Mouse (Mus musculus) 416B (cell line): ENCODE results near the gene Ptprg.

Experiments used
- DNase-seq: peaks from one replicate; pipeline ENCODE4 v3.0.0; 2011; ENCODE audit warnings: low read depth

Gene Ptprg

DNA sequence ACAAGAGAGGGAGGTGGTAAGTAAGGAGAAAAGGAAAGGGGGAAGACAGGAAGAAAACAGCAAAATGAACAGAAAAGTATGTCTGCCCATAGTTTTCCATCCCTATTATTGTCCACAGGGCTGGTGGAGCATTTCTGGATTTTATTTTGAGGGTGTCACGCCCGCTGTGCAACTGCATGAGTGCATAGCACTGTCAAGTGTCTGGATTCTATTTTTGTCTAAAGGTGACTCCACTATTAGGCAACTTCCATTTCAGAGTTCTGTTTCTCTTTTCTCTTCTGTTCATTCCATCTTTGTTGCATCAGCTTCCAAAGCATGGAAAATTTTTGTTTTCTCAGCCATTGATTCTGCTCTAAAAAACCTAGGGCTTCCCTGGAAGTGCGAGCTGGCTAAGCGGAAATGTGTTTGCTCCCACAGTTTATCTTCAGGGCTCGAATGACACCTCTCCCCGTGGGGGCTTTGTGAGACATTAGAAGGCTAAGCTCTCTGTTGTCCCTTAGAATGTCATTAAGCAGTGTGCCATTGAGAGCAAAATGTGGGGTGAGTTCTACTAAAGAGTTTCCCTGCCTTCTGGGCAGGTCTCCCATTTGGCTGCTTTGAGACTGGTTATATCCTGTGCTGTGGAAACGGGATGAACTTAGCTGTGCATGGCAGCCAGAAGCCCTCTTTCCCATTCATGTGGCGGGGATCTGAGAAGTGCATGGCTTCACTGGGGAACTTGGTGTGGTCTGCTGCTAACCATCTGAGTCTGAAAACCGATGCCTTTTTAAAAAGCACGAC is 330.0 kb downstream of the Ptprg start:
- no peak for DNase-seq

DNA sequence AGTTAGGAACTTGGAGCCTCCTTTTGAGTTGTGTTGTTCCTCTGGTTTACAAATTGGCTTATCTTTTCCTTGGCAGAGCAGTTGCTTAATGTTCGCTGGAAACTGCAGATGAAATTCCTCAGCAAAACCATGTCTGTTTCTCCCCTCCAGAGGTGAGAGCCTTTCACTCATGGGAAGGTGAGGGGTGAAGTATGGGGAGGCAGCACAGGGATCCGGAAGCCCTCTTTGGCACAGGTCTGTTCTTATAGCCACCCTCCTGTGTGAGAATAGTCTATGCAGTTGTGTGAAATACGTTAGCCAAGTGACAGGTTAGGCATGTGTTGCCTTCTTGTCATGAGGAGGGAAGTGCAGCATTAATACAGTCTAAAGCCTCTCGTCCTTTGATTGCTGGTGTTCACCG is 330.7 kb downstream of the Ptprg start:
- no peak for DNase-seq

- no peak for DNase-seq
Measured at GRCm38 (mm10) chr14:11886417-11886816, 333.1 kb downstream of the Ptprg start.

DNA sequence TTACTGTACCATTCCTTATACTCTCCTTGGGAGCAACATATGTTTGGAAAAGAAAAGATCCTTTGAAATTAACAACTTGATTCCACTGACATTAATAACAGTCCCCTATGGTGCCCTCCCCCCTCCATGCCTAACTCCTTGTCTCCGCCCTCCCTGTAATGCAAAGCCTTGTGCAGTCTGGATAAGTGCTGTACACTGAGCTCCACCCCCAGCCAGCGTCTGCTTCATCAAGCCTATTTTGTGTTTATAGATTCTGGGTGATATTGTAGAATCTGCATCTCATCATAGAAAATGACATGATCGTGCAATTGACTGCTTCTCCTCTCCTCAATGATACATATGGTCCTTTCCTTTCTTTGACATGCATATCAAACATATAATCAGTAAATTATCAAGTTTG is 337.6 kb downstream of the Ptprg start:
- no peak for DNase-seq

GRCm38 (mm10) chr14:11892621-11893020 is 339.3 kb downstream of the Ptprg start:
- DNase-seq: no peak

DNA sequence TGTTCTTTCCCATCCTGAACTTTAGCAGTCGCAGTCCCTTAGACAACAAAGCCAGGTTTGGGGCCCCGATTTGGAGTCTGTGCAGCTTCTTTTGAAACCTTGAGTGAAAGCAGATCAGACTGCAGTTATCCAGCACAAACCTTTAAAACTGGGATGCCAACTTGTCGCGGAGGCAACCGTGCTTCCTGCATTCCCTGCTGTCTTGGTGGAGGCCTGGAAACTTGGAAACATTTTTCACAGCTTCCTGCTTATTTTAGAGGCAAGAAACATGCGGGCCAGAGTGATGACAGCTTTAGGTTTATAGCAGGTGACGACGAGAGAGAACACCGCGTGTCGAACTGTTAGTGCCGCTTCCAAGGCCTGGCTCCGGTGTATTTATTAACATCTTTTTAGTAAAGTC is 342.2 kb downstream of the Ptprg start:
- no peak for DNase-seq

DNA sequence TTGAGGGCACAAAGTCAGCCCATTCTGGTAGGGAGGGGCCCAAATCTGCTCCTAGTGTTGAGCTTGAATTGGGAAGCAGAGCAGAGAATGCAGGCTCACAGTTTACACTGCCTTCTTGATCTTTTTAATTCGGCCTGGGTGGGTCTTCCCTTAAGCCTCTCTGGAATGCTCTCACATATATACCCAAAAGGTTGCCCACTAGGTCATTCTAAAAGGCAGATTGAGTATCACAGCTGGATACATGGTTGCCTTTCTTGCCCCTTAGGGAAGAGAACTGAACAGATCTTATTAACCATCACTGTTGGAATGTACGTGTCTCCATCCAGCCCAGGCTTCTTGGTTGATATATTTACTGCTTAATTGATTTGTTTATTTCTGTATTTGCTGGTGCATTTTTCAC is 349.5 kb downstream of the Ptprg start:
- DNase-seq: no peak

DNA sequence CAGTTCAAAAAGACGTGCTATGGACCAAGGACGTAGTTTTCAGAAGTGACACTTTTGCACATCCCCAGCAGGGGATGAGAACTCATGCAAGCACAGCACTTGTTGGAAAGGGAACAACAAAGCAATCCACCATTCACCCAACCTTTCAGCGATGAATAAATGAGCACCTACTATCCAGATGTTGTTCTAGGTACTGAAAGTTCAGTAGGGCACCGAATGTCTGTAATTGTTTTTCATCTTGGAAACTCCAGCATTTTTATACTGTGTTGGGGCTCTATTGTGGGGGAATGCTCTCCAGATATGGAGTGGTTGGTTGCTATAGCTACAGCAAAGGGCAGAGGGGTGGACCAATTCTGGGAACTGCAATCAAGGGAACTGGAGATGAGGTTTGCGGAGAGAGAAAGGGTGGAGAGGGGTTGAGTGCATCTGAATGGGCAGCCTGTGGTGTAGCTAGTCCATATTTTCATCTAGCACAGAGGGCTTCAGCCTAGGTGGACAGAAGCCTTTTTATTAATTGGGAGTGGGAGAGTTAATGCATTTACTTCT is 352.9 kb downstream of the Ptprg start:
- no peak for DNase-seq

GRCm38 (mm10) chr14:11912253-11912652 is 358.9 kb downstream of the Ptprg start:
- DNase-seq: no peak

DNA sequence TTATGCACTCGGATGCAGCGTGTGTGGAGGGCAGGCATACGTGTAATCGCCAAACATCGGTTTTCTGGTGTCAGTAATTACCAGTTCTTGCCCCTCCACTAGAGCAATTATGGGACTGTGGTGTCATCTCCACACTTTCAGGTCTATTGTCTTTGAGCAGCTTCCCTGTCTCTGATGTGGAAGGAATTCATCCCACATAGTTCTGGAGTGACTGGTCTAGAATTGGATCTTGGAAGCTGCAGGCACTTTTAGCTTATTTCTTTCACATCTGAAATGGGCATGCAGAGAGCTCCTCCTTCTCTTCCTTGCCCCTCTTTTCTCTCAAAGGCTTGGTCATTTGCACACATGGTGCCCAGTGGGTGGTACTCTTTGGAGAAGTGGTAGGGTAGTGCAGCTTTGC is 363.9 kb downstream of the Ptprg start:
- DNase-seq: no peak

DNA sequence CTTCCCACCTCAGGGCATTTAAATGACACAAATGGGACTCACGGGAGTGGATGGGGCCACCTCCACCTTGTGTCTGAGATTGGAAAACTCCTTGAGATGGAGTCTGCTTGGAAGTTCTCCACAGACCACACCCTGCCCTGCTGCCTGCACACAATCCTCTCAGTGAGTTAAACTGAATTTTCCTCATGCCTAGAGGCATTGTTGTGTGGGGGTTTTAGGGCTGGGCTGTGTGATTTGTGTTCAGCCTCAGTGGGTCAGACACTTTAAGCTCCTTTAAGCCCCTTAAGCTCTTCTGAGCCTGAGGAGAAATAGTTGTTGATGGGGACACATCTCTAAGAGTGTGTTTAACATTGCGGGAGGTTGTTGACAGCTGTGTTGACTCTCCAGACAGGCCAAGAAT is 375.2 kb downstream of the Ptprg start:
- no peak for DNase-seq

DNA sequence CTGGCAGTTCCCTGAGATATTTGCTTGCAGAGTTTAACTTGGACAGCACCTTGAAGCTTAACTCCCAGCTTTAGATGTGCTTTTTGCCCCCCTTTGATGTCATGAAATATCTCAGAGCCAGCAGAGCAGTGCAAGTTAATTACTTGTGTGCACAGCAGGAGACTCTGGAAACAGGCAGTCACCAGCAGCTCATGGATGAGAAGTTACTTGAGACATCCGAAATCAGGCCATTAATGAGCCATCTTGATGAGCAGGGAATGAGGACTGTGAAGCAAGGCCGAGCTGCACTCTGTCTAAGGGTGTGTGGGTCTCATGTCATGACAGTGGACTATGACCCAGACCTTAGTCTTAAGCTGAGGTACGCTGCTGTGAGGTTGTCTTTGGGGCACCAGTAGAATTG is 379.2 kb downstream of the Ptprg start:
- DNase-seq: no peak

GRCm38 (mm10) chr14:11934556-11934955 is 381.2 kb downstream of the Ptprg start:
- DNase-seq: no peak

- no peak for DNase-seq
Measured at GRCm38 (mm10) chr14:11935281-11935680, 381.9 kb downstream of the Ptprg start.

- no peak for DNase-seq
Measured at GRCm38 (mm10) chr14:11935698-11936097, 382.4 kb downstream of the Ptprg start.

DNA sequence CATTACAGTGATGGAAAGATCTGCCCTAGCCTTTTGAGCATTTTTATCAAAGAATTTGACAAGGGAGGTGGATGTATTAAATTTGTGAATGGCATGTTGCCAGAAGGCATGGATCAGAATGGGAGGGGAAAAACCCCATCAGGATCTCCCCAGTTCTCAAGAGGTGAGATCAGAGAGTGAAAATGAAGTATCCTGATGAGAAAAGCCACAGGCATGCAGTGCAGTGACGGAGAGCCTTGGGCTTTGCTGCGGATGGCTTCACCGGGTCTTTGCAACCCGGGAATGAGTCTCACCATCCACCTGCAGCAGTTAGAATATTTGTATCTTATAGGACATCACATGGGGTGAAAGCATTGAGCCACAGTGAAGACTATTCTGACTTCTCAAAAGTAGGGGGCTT is 385.6 kb downstream of the Ptprg start:
- no peak for DNase-seq

- no peak for DNase-seq
Measured at GRCm38 (mm10) chr14:11941989-11942514, 388.7 kb downstream of the Ptprg start.

DNA sequence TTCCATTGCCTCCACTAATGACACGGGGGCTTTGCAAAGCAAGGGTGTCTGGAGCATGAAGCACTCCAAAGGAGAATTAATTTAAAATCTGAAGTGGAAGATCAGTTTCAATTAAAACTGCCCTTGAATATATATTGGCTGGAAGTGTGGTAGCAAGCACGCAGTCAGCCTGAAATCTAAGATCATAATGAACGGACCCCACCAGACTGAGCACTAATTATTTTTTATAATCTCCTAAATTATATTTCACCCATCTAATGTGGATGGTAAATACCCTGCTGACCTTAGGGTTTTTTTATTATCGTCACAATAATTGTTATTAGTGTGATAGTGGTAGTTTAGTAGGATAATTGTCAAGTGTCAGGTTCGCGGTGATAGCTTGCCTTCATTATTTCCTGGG is 397.0 kb downstream of the Ptprg start:
- DNase-seq: no peak

GRCm38 (mm10) chr14:11955020-11955882 is 401.9 kb downstream of the Ptprg start:
- no peak for DNase-seq

DNA sequence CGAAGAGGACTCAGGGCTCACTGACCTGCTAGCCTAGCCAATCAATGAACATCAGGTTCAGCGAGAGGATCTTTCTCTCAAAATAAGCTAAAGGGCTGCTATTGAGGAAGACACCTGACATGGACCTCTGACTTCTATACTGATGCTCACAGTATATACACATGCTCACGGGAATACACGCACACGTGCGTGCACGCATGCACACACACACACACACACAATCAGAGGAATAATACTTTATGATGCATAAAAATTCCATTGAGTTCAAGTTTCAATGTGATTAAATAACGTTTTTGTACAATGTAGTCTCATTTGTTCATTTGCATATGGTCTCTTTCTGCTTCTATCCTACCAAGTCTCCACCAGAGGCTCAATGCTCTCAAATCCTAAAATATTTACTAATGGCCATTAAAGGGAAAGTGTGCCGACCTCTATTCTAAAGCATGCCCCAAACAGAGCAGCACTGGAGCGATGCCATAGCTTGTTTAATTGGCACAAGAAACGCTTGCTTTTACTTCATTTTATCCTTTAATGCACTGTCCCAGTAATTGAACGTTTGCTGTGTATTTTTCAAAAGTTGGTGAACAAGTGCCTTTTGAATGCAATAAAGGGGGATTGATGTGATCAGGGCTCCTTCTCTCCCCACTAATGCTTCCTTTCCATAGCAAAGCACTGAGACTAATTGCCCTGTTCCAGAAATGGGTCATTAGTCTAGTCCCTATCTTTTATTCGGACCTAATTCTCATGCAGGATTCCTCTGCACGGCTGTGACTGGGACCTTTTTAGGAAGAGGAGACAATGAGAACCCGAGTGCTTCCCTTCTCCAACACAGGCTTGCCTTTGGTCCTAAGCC is 407.2 kb downstream of the Ptprg start:
- DNase-seq: no peak

DNA sequence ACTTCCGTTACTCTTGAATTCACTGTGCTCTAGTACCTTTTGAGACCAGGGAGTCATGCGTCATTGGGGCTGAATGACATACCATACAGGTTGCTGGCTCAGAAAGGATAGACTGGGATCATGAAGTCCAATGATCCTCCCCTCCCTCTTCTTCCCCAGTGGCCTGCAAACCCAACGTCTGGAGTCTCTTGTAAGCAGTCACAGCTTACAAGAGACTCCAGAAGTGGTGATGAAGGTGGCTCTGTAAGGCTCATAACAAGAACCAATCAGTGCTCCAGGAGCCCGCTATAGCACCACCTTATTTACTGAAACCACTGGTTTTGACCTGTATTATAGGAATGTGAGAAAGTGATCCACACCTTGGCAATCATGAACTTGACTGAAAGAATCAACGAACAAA is 408.8 kb downstream of the Ptprg start:
- DNase-seq: no peak

GRCm38 (mm10) chr14:11962561-11962960 is 409.2 kb downstream of the Ptprg start:
- no peak for DNase-seq
